Mouse (Mus musculus): ENCODE results near the gene Tmem208. TPM values are rescaled to one million over a fixed set of nuclear protein-coding genes. Genes with fewer than 3 reads are reported as not detected.

The Tmem208 gene
- polyA plus RNA-seq, 1 experiment from 2014 or later = 111 TPM

MicroRNAs within 50 kb of the gene (microRNA counts, 519-probe panel; counts per million panel counts)
- microRNA mmu-miR-328 = 3,152 counts per million, percentile 66 among the panel's probes with 10 or more counts

Small RNAs within 50 kb of the gene (microRNA-seq; reads per million reads assigned to microRNA genes)
- gene Gm27320 = not detected
- gene Mir328 = 188 reads per million, percentile 58 among the genes with 10 or more reads in this experiment

Other genes with a start within 250 kb of the Tmem208 start
- gene Ces3b, start 242.6 kb upstream of the Tmem208 start, polyA plus RNA-seq (2014; fragmentation: Nextera tagmentation; extraction: Ambion mirVana) = not detected in 2 replicates
- gene Ces4a, start 194.6 kb upstream of the Tmem208 start, polyA plus RNA-seq (2014; fragmentation: Nextera tagmentation; extraction: Ambion mirVana) = not detected in 2 replicates
- gene Cbfb, start 155.7 kb upstream of the Tmem208 start, polyA plus RNA-seq (2014; fragmentation: Nextera tagmentation; extraction: Ambion mirVana) = 75.4 and 79.8 TPM in 2 replicates
- 28.9 and 31.5 TPM in 2 replicates for gene D230025D16Rik, start 101.2 kb upstream of the Tmem208 start, polyA plus RNA-seq (2014; fragmentation: Nextera tagmentation; extraction: Ambion mirVana)
- gene B3gnt9, start 71.2 kb upstream of the Tmem208 start, polyA plus RNA-seq (2014; fragmentation: Nextera tagmentation; extraction: Ambion mirVana) = 3.5 and 3.6 TPM in 2 replicates
- gene Tradd, start 61.7 kb upstream of the Tmem208 start, polyA plus RNA-seq (2014; fragmentation: Nextera tagmentation; extraction: Ambion mirVana) = 14.9 and 18.4 TPM in 2 replicates
- gene Fbxl8, start 61.7 kb upstream of the Tmem208 start, polyA plus RNA-seq (2014; fragmentation: Nextera tagmentation; extraction: Ambion mirVana) = 0.66 and 1.0 TPM in 2 replicates
- not detected in 2 replicates for gene Hsf4, start 56.6 kb upstream of the Tmem208 start, polyA plus RNA-seq (2014; fragmentation: Nextera tagmentation; extraction: Ambion mirVana)
- 2.7 and 3.5 TPM in 2 replicates for gene Nol3, start 50.2 kb upstream of the Tmem208 start, polyA plus RNA-seq (2014; fragmentation: Nextera tagmentation; extraction: Ambion mirVana)
- 46.1 and 50.8 TPM in 2 replicates for gene 4931428F04Rik, start 36.5 kb upstream of the Tmem208 start, polyA plus RNA-seq (2014; fragmentation: Nextera tagmentation; extraction: Ambion mirVana)
- 12.1 and 13.9 TPM in 2 replicates for gene Exoc3l, start 30.3 kb upstream of the Tmem208 start, polyA plus RNA-seq (2014; fragmentation: Nextera tagmentation; extraction: Ambion mirVana)
- 103 and 107 TPM in 2 replicates for gene E2f4, start 28.7 kb upstream of the Tmem208 start, polyA plus RNA-seq (2014; fragmentation: Nextera tagmentation; extraction: Ambion mirVana)
- 1.0 and 1.9 TPM in 2 replicates for gene Elmo3, start 20.8 kb upstream of the Tmem208 start, polyA plus RNA-seq (2014; fragmentation: Nextera tagmentation; extraction: Ambion mirVana)
- 1.3 and 1.4 TPM in 2 replicates for gene Lrrc29, start 76 bp upstream of the Tmem208 start, polyA plus RNA-seq (2014; fragmentation: Nextera tagmentation; extraction: Ambion mirVana)
- gene Fhod1, start 21.6 kb downstream of the Tmem208 start, polyA plus RNA-seq (2014; fragmentation: Nextera tagmentation; extraction: Ambion mirVana) = 1.8 and 1.9 TPM in 2 replicates
- gene Slc9a5, start 22.5 kb downstream of the Tmem208 start, polyA plus RNA-seq (2014; fragmentation: Nextera tagmentation; extraction: Ambion mirVana) = 4.1 TPM in 2 replicates
- gene Plekhg4, start 46.9 kb downstream of the Tmem208 start, polyA plus RNA-seq (2014; fragmentation: Nextera tagmentation; extraction: Ambion mirVana) = 0.54 and 0.89 TPM in 2 replicates
- not detected in 2 replicates for gene Kctd19, start 87.1 kb downstream of the Tmem208 start, polyA plus RNA-seq (2014; fragmentation: Nextera tagmentation; extraction: Ambion mirVana)
- gene Lrrc36, start 87.2 kb downstream of the Tmem208 start, polyA plus RNA-seq (2014; fragmentation: Nextera tagmentation; extraction: Ambion mirVana) = 0.92 and 1.6 TPM in 2 replicates
- 218 and 229 TPM in 2 replicates for gene Tppp3, start 145.2 kb downstream of the Tmem208 start, polyA plus RNA-seq (2014; fragmentation: Nextera tagmentation; extraction: Ambion mirVana)
- 18.5 and 18.9 TPM in 2 replicates for gene Zdhhc1, start 170.5 kb downstream of the Tmem208 start, polyA plus RNA-seq (2014; fragmentation: Nextera tagmentation; extraction: Ambion mirVana)
- gene Hsd11b2, start 192.4 kb downstream of the Tmem208 start, polyA plus RNA-seq (2014; fragmentation: Nextera tagmentation; extraction: Ambion mirVana) = 22.5 and 23.9 TPM in 2 replicates
- 137 and 148 TPM in 2 replicates for gene Atp6v0d1, start 239.7 kb downstream of the Tmem208 start, polyA plus RNA-seq (2014; fragmentation: Nextera tagmentation; extraction: Ambion mirVana)

Measured in neural tube, embryonic 11.5 days (tissue).